ENCODE assay signal across 9 mouse cellular contexts in the genomic region with DNA sequence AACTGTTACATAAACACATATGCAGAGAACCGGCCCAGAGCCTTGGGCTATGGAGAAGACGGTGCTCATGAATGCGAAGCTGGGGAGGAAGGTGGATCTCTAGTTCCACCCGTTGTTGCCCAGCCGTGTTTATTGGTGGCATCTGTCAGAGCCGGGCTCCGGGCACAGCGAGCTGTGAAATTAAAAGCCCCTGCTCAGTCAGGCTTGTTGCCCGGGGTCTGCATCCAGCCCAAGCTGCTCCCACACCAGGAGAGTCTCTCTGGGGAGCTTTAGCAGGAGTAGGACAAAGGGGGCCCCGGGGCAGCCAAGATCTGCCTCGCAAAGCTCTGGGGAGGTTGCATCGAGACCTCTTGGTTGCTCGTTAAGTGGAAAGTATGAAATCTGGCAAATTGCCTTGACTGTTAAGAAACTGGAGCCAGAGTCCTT. TPM values are rescaled to one million over a fixed set of nuclear protein-coding genes. Genes with fewer than 3 reads are reported as not detected.
DNase-seq lines count a peak whose midpoint lies in the region; ATAC-seq and TF ChIP-seq lines count a peak whose summit lies in the region.
"Had no signal": no experiment of that assay in that cellular context is flagged by ENCODE, and none has a peak within 500 bp of the region (broad histone marks: within the 10 kb centered on the region; RNA-seq: fewer than 3 reads in every experiment).

No protein-coding gene starts in this region.

- H3K9ac ChIP-seq in lung, embryonic 14.5 days = no peak overlapping the region
- H3K9ac ChIP-seq in hindbrain, embryonic 11.5 days (ENCODE audit: low read depth, low read length) = peak overlapping the region; percentile 15; the same call in 1 of the 2 replicates
- H3K9ac ChIP-seq in neural tube, embryonic 15.5 days (replicated peaks) = 0 out of 2 replicates have a peak overlapping the region, but pooled peaks have one; percentile 18

- H3K9me3 ChIP-seq in lung, embryonic 14.5 days (ENCODE audit: low read depth, low read length) = no peaks in the 10 kb centered on the region
- no peaks in the 10 kb centered on the region for H3K9me3 ChIP-seq in hindbrain, embryonic 11.5 days (ENCODE audit: control insufficient read depth, low read length)
- H3K9me3 ChIP-seq in neural tube, embryonic 15.5 days (replicated peaks) = no peaks in the 10 kb centered on the region
- H3K9me3 ChIP-seq: G1E had no signal

- H3K27me3 ChIP-seq in lung, embryonic 14.5 days (ENCODE audit: insufficient read depth, low read length) = no peaks in the 10 kb centered on the region
- H3K27me3 ChIP-seq in hindbrain, embryonic 11.5 days (ENCODE audit: control insufficient read depth, insufficient read depth, low read length) = no peaks in the 10 kb centered on the region
- H3K27me3 ChIP-seq in neural tube, embryonic 15.5 days (replicated peaks) = no peaks in the 10 kb centered on the region

- H3K36me3 ChIP-seq in lung, embryonic 14.5 days (ENCODE audit: insufficient read depth) = no peaks in the 10 kb centered on the region; the same call in 1 of the 2 replicates
- no peaks in the 10 kb centered on the region for H3K36me3 ChIP-seq in hindbrain, embryonic 11.5 days (ENCODE audit: control insufficient read depth, insufficient read depth, low read length)
- no peaks in the 10 kb centered on the region for H3K36me3 ChIP-seq in neural tube, embryonic 15.5 days
- H3K36me3 ChIP-seq: G1E had no signal

- peak; percentile 59 for DNase-seq in lung, embryonic 14.5 days
- DNase-seq in lung, adult 2 months = no peak
- DNase-seq in hindbrain, embryonic 11.5 days (ENCODE audit: low spot score) = peak; percentile 22
- peak; percentile 72 for DNase-seq in kidney, postnatal 14 days
- no peak for DNase-seq in thymus, postnatal 4 days
- DNase-seq in layer of hippocampus, postnatal 10 days (ENCODE audit: low spot score in 2 of 2) = no peak
- DNase-seq: thymus, postnatal 36 days had no signal

- ATAC-seq in lung, embryonic 14.5 days (ENCODE audit: insufficient read depth) = no peak
- no peak for ATAC-seq in hindbrain, embryonic 11.5 days (ENCODE audit: low FRiP score)
- ATAC-seq in neural tube, embryonic 15.5 days (ENCODE audit: low FRiP score) = peak; percentile 26; the same call in 1 of the 2 replicates

- H3K4me2 ChIP-seq in lung, embryonic 14.5 days = no peak overlapping the region
- H3K4me2 ChIP-seq in hindbrain, embryonic 11.5 days (replicated peaks; ENCODE audit: low read depth, low read length) = no peak overlapping the region
- peak overlapping the region; percentile 46; the same call in 1 of the 2 replicates for H3K4me2 ChIP-seq in neural tube, embryonic 15.5 days

- H3K27ac ChIP-seq in lung, embryonic 14.5 days (ENCODE audit: low read depth) = no peak overlapping the region
- peak overlapping the region; percentile 42 for H3K27ac ChIP-seq in hindbrain, embryonic 11.5 days (ENCODE audit: low read depth, low read length)
- H3K27ac ChIP-seq in neural tube, embryonic 15.5 days (replicated peaks) = peak overlapping the region; percentile 75

- H3K4me3 ChIP-seq in lung, embryonic 14.5 days (ENCODE audit: low read depth, low read length) = no peak overlapping the region
- H3K4me3 ChIP-seq in lung, adult 2 months (replicated peaks; ENCODE audit: extremely low read depth, low read depth, low read length) = no peak overlapping the region
- H3K4me3 ChIP-seq in hindbrain, embryonic 11.5 days (ENCODE audit: low read depth, low read length) = no peak overlapping the region
- H3K4me3 ChIP-seq in neural tube, embryonic 15.5 days (replicated peaks) = no peak overlapping the region

- TF ChIP-seq POLR2A in lung, adult 2 months (IDR thresholded peaks at IDR 0.05; ENCODE audit: borderline replicate concordance, extremely low read depth, low read depth, low read length) = no peak

- WGBS in lung, embryonic 14.5 days = 72% methylated on average over 13 of the region's 13 CpGs
- WGBS in lung, adult 2 months = 61% methylated on average over 13 of the region's 13 CpGs
- WGBS in hindbrain, embryonic 11.5 days = 72% methylated on average over 13 of the region's 13 CpGs
- 22% methylated on average over 13 of the region's 13 CpGs for WGBS in neural tube, embryonic 15.5 days

- 0 out of 2 replicates have a peak, but pooled peaks cover 3% of the 10 kb centered on the region for H3K4me1 ChIP-seq in lung, embryonic 14.5 days (ENCODE audit: insufficient read depth)
- peaks cover 7% of the 10 kb centered on the region; the same call in 1 of the 2 replicates for H3K4me1 ChIP-seq in lung, adult 2 months (ENCODE audit: control insufficient read depth, insufficient read depth, low read length)
- no peaks in the 10 kb centered on the region; the same call in 1 of the 2 replicates for H3K4me1 ChIP-seq in hindbrain, embryonic 11.5 days (replicated peaks; ENCODE audit: control insufficient read depth, insufficient read depth, low read length)
- H3K4me1 ChIP-seq in neural tube, embryonic 15.5 days = peaks cover 23% of the 10 kb centered on the region

- TF ChIP-seq CTCF in lung, embryonic 14.5 days (IDR thresholded peaks at IDR 0.05; ENCODE audit: low read depth) = no peak
- no peak for TF ChIP-seq CTCF in lung, adult 2 months (IDR thresholded peaks at IDR 0.05; ENCODE audit: insufficient read depth, low read length)

RNA-seq across cellular contexts. Expression of a gene that starts 22.2 kb away (rescaled TPM):
- polyA plus RNA-seq in lung, embryonic 14.5 days (2014; fragmentation: Nextera tagmentation; extraction: Ambion mirVana) = 2.4 and 2.5 TPM in 2 replicates
- polyA plus RNA-seq in lung, adult 2 months (2012; rRNA removed) = 10.0 and 10.8 TPM in 2 replicates
- 1.7 and 2.0 TPM in 2 replicates for polyA plus RNA-seq in hindbrain, embryonic 11.5 days (2014; fragmentation: Nextera tagmentation; extraction: Ambion mirVana)
- polyA plus RNA-seq in neural tube, embryonic 15.5 days (2015; fragmentation: Nextera tagmentation; extraction: Ambion mirVana) = 19.2 and 20.9 TPM in 2 replicates
- total RNA-seq in layer of hippocampus, postnatal 10 days (2021) = 10 to 100 TPM; 40.9 to 46.6 TPM

RNA-seq across cellular contexts. Expression of a gene that starts 31.7 kb away (rescaled TPM):
- polyA plus RNA-seq in lung, embryonic 14.5 days (2014; fragmentation: Nextera tagmentation; extraction: Ambion mirVana) = 11.5 and 12.1 TPM in 2 replicates
- 12.9 and 15.2 TPM in 2 replicates for polyA plus RNA-seq in lung, adult 2 months (2012; rRNA removed)
- polyA plus RNA-seq in hindbrain, embryonic 11.5 days (2014; fragmentation: Nextera tagmentation; extraction: Ambion mirVana) = 11.0 and 14.2 TPM in 2 replicates
- 10.5 and 11.2 TPM in 2 replicates for polyA plus RNA-seq in neural tube, embryonic 15.5 days (2015; fragmentation: Nextera tagmentation; extraction: Ambion mirVana)
- total RNA-seq in layer of hippocampus, postnatal 10 days (2021) = 10 to 100 TPM; 31.7 to 35.0 TPM

RNA-seq across cellular contexts. Expression of a gene that starts 42.1 kb away (rescaled TPM):
- 8.2 and 10.0 TPM in 2 replicates for polyA plus RNA-seq in lung, embryonic 14.5 days (2014; fragmentation: Nextera tagmentation; extraction: Ambion mirVana)
- polyA plus RNA-seq in lung, adult 2 months (2012; rRNA removed) = 10.4 and 12.1 TPM in 2 replicates
- polyA plus RNA-seq in hindbrain, embryonic 11.5 days (2014; fragmentation: Nextera tagmentation; extraction: Ambion mirVana) = 7.8 and 9.0 TPM in 2 replicates
- 19.6 and 21.0 TPM in 2 replicates for polyA plus RNA-seq in neural tube, embryonic 15.5 days (2015; fragmentation: Nextera tagmentation; extraction: Ambion mirVana)
- 10 to 100 TPM; 19.6 to 24.5 TPM for total RNA-seq in layer of hippocampus, postnatal 10 days (2021)

RNA-seq across cellular contexts. Expression of a gene that starts 58.9 kb away (rescaled TPM):
- 70.9 and 81.7 TPM in 2 replicates for polyA plus RNA-seq in lung, embryonic 14.5 days (2014; fragmentation: Nextera tagmentation; extraction: Ambion mirVana)
- 19.3 and 21.5 TPM in 2 replicates for polyA plus RNA-seq in lung, adult 2 months (2012; rRNA removed)
- polyA plus RNA-seq in hindbrain, embryonic 11.5 days (2014; fragmentation: Nextera tagmentation; extraction: Ambion mirVana) = 73.5 and 78.7 TPM in 2 replicates
- 79.5 and 81.1 TPM in 2 replicates for polyA plus RNA-seq in neural tube, embryonic 15.5 days (2015; fragmentation: Nextera tagmentation; extraction: Ambion mirVana)
- 10 to 100 TPM; 31.4 to 39.8 TPM for total RNA-seq in layer of hippocampus, postnatal 10 days (2021)

Comparison
In these comparisons a context has a peak if more than half of its experiments do, and no peak if none do; other contexts are left out.
1. DNase-seq: peak in lung, embryonic 14.5 days (single experiment), hindbrain, embryonic 11.5 days (single experiment) and kidney, postnatal 14 days (single experiment); none in lung, adult 2 months (single experiment), thymus, postnatal 4 days (single experiment) and layer of hippocampus, postnatal 10 days (0 of 2).